In genomic region chr5:88806278-88806677, GRCm38 (mm10) we compare ENCODE assay signal across 19 mouse cellular contexts. TPM values are rescaled to one million over a fixed set of nuclear protein-coding genes. Genes with fewer than 3 reads are reported as not detected.
DNase-seq lines count a peak whose midpoint lies in the region; ATAC-seq and TF ChIP-seq lines count a peak whose summit lies in the region.
"Had no signal": no experiment of that assay in that cellular context is flagged by ENCODE, and none has a peak within 500 bp of the region (broad histone marks: within the 10 kb centered on the region; RNA-seq: fewer than 3 reads in every experiment).

No protein-coding gene starts in this region.

- no peak for TF ChIP-seq CTCF in midbrain, postnatal 0 days (IDR thresholded peaks at IDR 0.05)

- 0 out of 2 replicates have a peak overlapping the region, but pooled peaks have one; percentile 9 for H3K9ac ChIP-seq in heart, embryonic 13.5 days
- 0 out of 2 replicates have a peak overlapping the region, but pooled peaks have one; percentile 6 for H3K9ac ChIP-seq in midbrain, embryonic 13.5 days (replicated peaks)
- no peak overlapping the region for H3K9ac ChIP-seq in midbrain, embryonic 14.5 days (replicated peaks; ENCODE audit: low read length)
- H3K9ac ChIP-seq in midbrain, postnatal 0 days (replicated peaks; ENCODE audit: low read length, poor library complexity, severe bottlenecking), result no peak overlapping the region
- H3K9ac ChIP-seq: kidney, embryonic 15.5 days; liver, embryonic 13.5 days had no signal

- H3K27me3 ChIP-seq in heart, embryonic 13.5 days (replicated peaks), result 0 out of 2 replicates have a peak, but pooled peaks cover 4% of the 10 kb centered on the region
- H3K27me3 ChIP-seq in midbrain, embryonic 13.5 days, result no peaks in the 10 kb centered on the region
- no peaks in the 10 kb centered on the region for H3K27me3 ChIP-seq in midbrain, embryonic 14.5 days (ENCODE audit: control insufficient read depth, insufficient read depth, low read length)
- no peaks in the 10 kb centered on the region for H3K27me3 ChIP-seq in midbrain, postnatal 0 days (ENCODE audit: insufficient read depth, low read length)
- H3K27me3 ChIP-seq: kidney, embryonic 15.5 days had no signal

- no peak overlapping the region for H3K4me3 ChIP-seq in heart, embryonic 13.5 days
- H3K4me3 ChIP-seq in midbrain, embryonic 13.5 days (replicated peaks), result no peak overlapping the region
- no peak overlapping the region for H3K4me3 ChIP-seq in midbrain, embryonic 14.5 days (replicated peaks; ENCODE audit: low read depth, low read length)
- H3K4me3 ChIP-seq in midbrain, postnatal 0 days (ENCODE audit: low read depth, low read length), result no peak overlapping the region
- H3K4me3 ChIP-seq: gastrocnemius, adult 2 months; kidney, embryonic 15.5 days; liver, embryonic 13.5 days had no signal

- H3K27ac ChIP-seq in heart, embryonic 13.5 days (replicated peaks), result no peak overlapping the region
- H3K27ac ChIP-seq in midbrain, embryonic 13.5 days, result no peak overlapping the region
- H3K27ac ChIP-seq in midbrain, embryonic 14.5 days (replicated peaks; ENCODE audit: low read depth, low read length), result no peak overlapping the region
- no peak overlapping the region for H3K27ac ChIP-seq in midbrain, postnatal 0 days (ENCODE audit: low read depth, low read length)
- H3K27ac ChIP-seq: gastrocnemius, adult 2 months; kidney, embryonic 15.5 days; liver, embryonic 13.5 days had no signal

- intact Hi-C loops in heart, postnatal 25 days (cut with DNase I), result no loop called here

- 17% methylated on average over 5 of the region's 5 CpGs for WGBS in heart, embryonic 13.5 days
- WGBS in midbrain, embryonic 13.5 days, result 23% methylated on average over 5 of the region's 5 CpGs
- 17% methylated on average over 5 of the region's 5 CpGs for WGBS in midbrain, embryonic 14.5 days
- WGBS in midbrain, postnatal 0 days, result 22% methylated on average over 5 of the region's 5 CpGs

- H3K4me1 ChIP-seq in heart, embryonic 13.5 days, result peaks cover 19% of the 10 kb centered on the region
- H3K4me1 ChIP-seq in midbrain, embryonic 13.5 days (replicated peaks), result 0 out of 2 replicates have a peak, but pooled peaks cover 6% of the 10 kb centered on the region
- H3K4me1 ChIP-seq in midbrain, embryonic 14.5 days (ENCODE audit: control insufficient read depth, insufficient read depth, low read length), result no peaks in the 10 kb centered on the region
- no peaks in the 10 kb centered on the region for H3K4me1 ChIP-seq in midbrain, postnatal 0 days (ENCODE audit: insufficient read depth, low read length)
- H3K4me1 ChIP-seq: kidney, embryonic 15.5 days; liver, embryonic 13.5 days had no signal

- H3K9me3 ChIP-seq in heart, embryonic 13.5 days, result no peaks in the 10 kb centered on the region
- no peaks in the 10 kb centered on the region for H3K9me3 ChIP-seq in midbrain, embryonic 13.5 days
- no peaks in the 10 kb centered on the region for H3K9me3 ChIP-seq in midbrain, embryonic 14.5 days (ENCODE audit: control insufficient read depth, low read length)
- H3K9me3 ChIP-seq in midbrain, postnatal 0 days (ENCODE audit: low read length), result no peaks in the 10 kb centered on the region
- H3K9me3 ChIP-seq: kidney, embryonic 15.5 days; liver, embryonic 13.5 days had no signal

- no peaks in the 10 kb centered on the region for H3K36me3 ChIP-seq in heart, embryonic 13.5 days
- H3K36me3 ChIP-seq in midbrain, embryonic 13.5 days, result no peaks in the 10 kb centered on the region
- H3K36me3 ChIP-seq in midbrain, embryonic 14.5 days (ENCODE audit: control insufficient read depth, insufficient read depth, low read length), result no peaks in the 10 kb centered on the region
- H3K36me3 ChIP-seq in midbrain, postnatal 0 days (ENCODE audit: insufficient read depth, low read length), result no peaks in the 10 kb centered on the region
- H3K36me3 ChIP-seq: kidney, embryonic 15.5 days; liver, embryonic 13.5 days had no signal

- 0 out of 2 replicates have a peak overlapping the region, but pooled peaks have one; percentile 28 for H3K4me2 ChIP-seq in heart, embryonic 13.5 days
- H3K4me2 ChIP-seq in midbrain, embryonic 13.5 days (replicated peaks), result no peak overlapping the region
- no peak overlapping the region for H3K4me2 ChIP-seq in midbrain, embryonic 14.5 days (ENCODE audit: low read length)
- H3K4me2 ChIP-seq in midbrain, postnatal 0 days (ENCODE audit: low read depth, low read length, poor library complexity, severe bottlenecking), result no peak overlapping the region
- H3K4me2 ChIP-seq: heart, embryonic 11.5 days; kidney, embryonic 15.5 days; liver, embryonic 13.5 days had no signal

- DNase-seq in heart, postnatal 25 days (ENCODE audit: low spot score), result no peak
- DNase-seq in midbrain, embryonic 14.5 days, result no peak
- DNase-seq in cerebellum, adult 9-10 months, result peak; percentile 74
- DNase-seq in midbrain, postnatal 0 days (ENCODE audit: low spot score), result no peak
- DNase-seq in spleen, postnatal 10 days (ENCODE audit: low spot score in 2 of 2), result no peak
- DNase-seq: adrenal gland, adult 8-10 months; gastrocnemius, adult 2 months; heart, postnatal 36 days; kidney, adult 11 months; kidney, postnatal 36 days; liver, embryonic 13.5 days; lung, adult 2 months; right cerebral cortex, postnatal 14 days had no signal

- no peak for ATAC-seq in heart, embryonic 13.5 days (ENCODE audit: extremely low read depth, insufficient number of reproducible peaks, low FRiP score, low TSS enrichment)
- no peak for ATAC-seq in midbrain, embryonic 13.5 days
- ATAC-seq in midbrain, embryonic 14.5 days (ENCODE audit: low FRiP score, low TSS enrichment), result no peak
- peak; percentile 60 for ATAC-seq in midbrain, postnatal 0 days (ENCODE audit: low FRiP score)
- ATAC-seq: activated CD4-positive, CD25-positive, alpha-beta regulatory T cell, adult 4 months; forebrain, embryonic 14.5 days had no signal

RNA-seq across cellular contexts. Expression of gene Dck, which starts 41.5 kb away (rescaled TPM):
- 34.8 and 37.8 TPM in 2 replicates for polyA plus RNA-seq in heart, embryonic 13.5 days (2015; fragmentation: Nextera tagmentation; extraction: Ambion mirVana)
- 1 to 10 TPM; 3.2 to 3.5 TPM for total RNA-seq in heart, postnatal 25 days (2021)
- polyA plus RNA-seq in midbrain, embryonic 13.5 days (2015; fragmentation: Nextera tagmentation; extraction: Ambion mirVana), result 81.8 and 82.1 TPM in 2 replicates
- polyA plus RNA-seq in midbrain, embryonic 14.5 days (2014; fragmentation: Nextera tagmentation; extraction: Ambion mirVana), result 51.0 and 67.5 TPM in 2 replicates
- total RNA-seq in midbrain, postnatal 0 days (2014; rRNA removed), result 25.6 and 29.9 TPM in 2 replicates
- polyA plus RNA-seq in midbrain, postnatal 0 days (2015; fragmentation: Nextera tagmentation; extraction: Ambion mirVana), result 24.6 and 26.6 TPM in 2 replicates

Comparison
In these comparisons a context has a peak if more than half of its experiments do, and no peak if none do; other contexts are left out.
1. H3K9ac ChIP-seq: peak in heart, embryonic 13.5 days (single experiment) and midbrain, embryonic 13.5 days (single experiment); none in midbrain, embryonic 14.5 days (single experiment) and midbrain, postnatal 0 days (single experiment).